Mouse (Mus musculus) layer of hippocampus, postnatal 10 days (tissue): ENCODE measurements at regions not wholly inside any gene's neighbourhood (a gene's known extent, or its start where the extent isn't known, plus 50 kb on each side); places are given as distances from the start of the nearest gene placed in this dataset.
A peak's percentile ranks its signal among the peaks of the same experiment; 100 is the strongest.

Experiments used
- DNase-seq, 2 experiments: peaks; one replicate each; pipeline ENCODE4 v3.0.0; 2021; ENCODE audit warnings: low spot score in 2 of 2

DNA sequence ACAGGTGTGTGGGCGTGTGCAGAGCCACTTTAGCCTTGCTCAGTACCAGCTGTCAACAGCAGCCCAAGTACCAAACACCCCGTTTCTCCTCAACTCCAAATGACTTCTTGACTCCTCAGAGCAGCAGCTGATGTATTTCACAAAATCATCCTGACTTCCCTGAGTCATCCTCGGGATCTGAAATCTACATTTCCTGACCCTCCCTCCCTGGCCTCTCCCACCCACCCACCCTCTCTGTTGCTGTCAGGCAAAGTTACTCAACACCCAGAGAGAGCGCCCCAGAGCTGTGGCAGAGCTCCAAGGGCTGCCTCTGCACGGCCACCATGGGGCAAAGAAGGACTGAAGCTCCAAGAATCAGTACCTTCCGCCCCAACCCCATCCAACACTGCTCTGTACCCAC, 83.5 kb upstream of the Cyp1b1 start:
- no peak for DNase-seq

DNA sequence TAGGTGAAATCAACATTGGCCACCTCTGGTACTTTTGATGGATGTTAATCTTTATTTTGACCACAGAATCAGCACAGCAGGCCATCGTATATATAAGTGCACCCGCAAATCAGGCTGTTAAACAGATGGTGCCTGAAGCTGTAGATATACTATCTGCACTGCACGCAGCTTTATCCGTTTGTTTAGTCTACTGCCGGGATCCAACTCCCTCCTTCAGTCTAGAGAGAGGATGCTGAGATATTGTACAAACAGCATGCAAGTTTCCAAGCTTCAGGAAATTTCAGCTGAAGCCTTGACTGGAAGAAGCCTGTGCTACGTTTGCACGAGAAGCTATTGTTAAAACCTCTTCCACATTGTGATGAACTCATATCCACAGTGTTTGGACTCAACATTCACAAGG, 75.3 kb upstream of the Cyp1b1 start:
- DNase-seq, result no peak

DNA sequence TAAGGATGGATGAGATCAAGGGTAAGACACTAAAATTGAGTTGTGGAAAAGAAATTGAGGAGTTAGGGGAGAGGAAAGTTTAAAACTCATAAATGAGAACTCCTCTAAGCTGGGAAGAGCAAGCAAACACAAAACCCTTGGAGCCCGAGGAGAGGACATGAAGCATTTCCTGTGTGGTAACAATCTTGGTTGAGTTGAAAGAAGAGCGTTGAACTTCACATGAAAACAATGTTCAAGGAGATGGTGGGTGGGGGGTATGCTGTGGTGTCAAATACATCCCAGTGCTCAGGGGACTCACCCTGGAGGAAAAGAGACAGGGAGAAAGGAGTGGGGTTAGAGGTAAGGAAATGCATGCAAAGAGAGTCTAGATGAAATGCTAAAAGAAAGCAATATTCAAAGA, 72.3 kb upstream of the Cyp1b1 start:
- DNase-seq, result no peak

DNA sequence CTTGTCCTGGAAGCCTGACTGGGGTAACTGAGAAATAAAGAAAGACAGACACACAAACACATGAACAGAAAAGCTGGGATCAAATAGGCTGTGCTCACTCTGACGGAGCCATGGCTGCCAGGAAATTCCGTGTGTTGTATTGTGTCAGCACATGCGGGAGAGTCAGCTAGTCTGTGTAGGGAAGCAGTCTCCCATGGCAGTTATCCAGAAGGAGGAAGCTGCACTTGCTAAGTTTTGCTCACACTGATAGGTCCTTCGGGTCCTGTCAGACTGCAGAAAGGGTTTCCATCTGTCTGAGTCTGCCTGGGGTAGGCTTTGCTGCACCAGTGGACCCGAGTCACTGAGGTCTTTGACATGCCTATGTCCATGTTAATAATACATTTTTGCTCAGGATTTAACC, 71.8 kb upstream of the Cyp1b1 start:
- DNase-seq, result peak in 1 of 2 experiments; percentile 13

DNA sequence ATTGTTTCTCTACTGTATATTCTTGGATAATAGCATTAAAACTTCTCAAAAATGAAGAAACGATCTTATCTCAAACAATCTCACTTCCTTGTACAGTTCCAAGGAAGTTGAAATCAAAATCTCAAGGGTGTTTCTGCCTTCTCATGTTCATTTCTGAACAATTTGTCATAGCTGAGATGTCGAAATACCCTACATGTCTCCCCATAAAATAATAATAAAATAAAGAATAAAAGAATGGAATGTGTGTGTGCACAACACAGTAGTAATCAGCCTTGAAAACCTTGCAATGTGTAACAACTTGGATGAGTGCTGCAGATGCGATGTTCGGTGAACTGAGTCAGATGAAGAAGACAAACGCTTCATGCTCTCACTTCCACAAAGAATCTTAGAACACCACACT, 71.4 kb upstream of the Cyp1b1 start:
- DNase-seq, result no peak

DNA sequence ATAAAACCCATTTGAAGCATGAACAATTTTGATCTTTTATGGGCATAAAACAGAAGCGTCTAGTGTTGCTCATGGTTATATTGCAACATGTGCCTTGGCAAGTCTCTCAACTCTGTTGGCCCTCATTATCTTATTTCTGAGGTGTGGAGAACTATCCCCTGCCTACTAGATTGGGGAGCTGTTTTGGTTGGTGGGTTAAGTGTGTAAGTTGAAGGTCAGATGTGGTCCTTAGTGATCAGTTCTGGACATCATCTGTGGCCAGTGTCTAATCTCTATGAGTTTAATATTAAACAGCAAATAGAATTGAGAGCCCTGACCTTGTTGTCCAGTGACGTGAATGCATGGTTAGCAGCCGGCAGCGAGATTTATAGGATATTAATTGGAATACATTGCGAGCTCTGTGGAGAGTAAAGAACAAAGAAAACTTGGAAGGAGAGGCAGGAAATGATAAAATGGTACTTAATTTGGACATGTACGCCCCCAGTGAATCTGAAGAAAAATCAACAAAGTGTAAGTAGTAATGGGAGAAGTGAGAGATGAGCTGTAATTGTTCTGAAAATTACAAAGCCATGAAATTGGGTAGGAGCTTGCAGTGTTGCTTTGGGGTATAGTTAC, 69.5 kb upstream of the Cyp1b1 start:
- no peak for DNase-seq

DNA sequence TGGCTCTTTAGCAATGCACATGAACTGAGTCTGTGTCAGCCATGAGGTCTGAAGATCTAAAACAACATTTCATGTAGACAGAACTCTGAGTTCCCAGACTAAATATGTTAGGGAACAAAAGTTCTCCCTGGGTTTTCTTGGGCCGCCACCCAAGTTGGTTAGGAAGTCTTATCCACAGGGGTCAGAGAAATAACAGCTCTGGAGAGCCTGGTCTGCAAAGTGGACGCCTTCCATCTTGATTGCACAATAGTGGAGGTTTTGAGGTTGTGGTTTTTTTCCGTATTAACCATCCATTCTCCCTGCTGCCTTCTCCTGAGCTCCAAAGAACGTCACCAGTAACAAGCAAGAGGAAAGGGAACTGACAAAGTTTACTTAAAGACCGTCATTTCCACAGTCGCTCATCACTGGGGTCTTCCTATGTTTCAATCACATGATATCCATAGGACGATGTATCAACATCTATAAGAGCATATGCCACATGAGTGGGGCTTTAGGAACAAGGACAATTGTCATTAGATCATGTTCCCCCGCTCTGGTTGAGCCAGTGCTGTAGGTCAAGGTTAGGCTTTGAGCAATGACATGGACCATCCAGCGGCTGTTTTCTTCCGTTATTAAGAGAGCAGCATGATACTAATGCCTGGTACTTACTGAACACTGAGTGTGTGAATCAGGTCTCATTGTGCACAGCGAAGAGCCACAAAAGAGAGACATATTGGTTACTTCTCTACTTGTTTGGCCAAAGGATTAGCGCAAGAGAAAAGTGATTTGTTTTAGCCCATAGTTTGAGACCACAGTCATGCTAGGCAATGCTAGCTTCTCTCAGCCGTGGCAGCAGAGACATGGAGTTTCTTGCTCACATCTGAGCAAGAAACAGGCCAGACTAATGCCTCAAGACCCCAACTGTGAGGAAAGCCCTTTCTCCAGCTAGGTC, 67.1 kb upstream of the Cyp1b1 start:
- no peak for DNase-seq

DNA sequence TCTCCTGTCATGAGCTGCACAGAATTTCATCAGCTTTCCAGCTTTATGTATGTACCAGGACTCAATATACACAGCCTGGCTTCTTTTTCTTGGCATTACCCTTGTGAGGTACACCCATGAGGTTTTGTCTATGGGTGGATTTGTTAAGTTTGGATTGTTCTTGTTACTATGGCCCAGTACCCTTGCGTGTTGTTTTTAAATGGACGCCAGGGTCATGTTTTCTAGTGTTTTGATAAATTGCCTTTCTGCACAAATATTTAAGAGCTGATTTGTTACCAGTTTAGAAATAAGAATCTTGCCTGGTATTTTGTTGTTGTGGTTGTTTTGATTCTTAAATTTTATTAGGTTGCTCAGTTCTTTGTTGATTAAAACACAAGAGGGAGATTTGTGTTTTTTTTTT, 66.4 kb upstream of the Cyp1b1 start:
- DNase-seq, result no peak

DNA sequence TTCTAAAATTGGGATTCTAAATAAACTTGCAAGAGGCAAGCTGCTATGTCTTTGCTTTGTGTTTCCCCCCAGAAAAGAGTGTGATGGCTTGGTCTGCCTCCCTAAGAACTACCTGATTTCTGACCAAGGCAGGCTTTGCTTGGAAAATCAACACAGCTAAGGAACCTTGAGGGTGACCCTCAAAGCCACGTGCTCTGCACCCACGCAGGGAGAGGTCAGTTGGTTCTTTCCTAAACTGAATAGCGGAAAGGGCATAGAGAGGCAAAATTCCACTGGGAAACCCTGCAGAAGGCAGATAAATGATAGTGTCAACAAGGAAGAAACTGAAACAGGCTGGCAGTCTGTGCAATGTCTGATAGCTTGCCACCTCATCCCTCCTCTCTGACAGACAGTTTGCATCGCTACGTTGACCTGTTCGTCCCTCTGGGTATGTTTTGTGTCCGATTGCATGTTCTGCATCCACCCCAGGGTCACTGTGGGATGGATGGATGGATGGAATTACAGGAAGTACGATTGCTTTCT, 63.1 kb upstream of the Cyp1b1 start:
- DNase-seq, result no peak

DNA sequence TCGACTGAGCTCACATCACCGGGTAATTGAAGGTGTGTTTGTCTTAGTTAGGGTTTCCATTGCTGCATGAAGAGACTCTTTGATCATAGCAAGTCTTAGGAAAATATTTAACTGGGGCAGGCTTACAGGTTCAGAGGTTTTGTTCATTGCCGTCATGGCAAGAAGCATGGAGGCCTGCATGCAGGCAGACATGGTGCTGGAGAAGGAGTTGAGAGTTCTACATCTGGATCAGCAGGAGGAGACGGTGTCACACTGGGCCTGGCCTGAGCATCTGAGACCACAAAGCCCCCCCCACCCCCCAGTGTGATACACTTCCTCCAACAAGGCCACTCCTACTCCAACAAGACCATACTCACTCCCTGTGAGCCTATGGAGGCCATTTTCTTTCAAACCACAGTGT, 61.3 kb upstream of the Cyp1b1 start:
- no peak for DNase-seq

DNA sequence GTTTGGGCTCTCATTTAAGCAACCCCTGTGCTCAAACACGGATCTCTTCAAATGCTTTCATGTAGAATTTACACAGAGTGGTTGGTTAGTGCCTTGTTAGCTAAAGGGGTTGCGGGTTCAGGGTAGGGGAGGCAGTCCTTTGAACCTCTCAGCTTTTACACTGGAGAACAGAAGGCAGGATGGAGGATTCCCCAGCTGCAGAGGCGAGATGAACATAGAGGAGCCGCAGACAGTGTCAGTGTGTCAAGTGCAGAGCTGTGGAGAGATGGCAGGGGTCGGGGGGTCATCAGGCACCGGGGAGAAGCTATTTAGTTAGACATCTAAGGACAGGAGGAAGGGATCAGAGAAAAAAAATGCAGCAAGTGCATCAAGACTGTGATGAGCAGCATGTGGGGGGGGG, 60.4 kb upstream of the Cyp1b1 start:
- no peak for DNase-seq

DNA sequence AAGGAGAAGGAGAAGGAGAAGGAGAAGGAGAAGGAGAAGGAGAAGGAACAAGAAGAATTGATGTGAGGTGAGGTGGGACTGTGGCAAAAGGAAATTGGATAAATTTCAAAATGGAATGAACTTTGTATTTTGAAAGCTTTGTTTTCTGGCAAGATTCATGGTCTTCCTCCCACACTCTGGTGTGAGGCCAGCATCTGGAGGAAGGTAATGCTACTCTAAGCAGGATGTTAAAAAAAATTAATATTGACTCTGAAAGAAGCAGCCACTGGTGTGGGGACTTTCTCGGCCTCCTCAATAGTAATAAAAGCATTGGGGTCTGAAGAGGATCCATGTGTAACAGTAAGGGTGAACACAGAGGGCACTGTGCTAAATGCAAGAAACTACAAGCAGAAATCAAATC, 59.4 kb upstream of the Cyp1b1 start:
- DNase-seq, result no peak

DNA sequence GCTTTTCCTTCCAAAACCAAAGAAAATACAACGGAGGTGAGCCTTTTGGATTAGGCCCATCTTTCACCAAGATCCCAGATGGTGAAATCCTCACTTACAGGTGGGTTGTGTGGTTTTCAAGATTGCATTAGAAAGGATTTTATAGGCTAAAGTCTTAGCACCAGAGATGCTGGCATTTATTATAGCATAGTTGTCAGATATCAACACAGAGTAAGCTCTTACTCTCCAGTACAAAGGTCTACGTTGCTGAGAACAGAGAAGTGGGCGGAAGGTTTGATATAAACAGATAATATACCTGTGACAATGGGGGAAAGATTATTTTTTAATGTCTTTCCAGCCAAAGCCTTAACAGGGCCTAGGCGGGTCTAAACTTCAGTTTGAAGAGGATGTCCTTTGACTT, 57.4 kb upstream of the Cyp1b1 start:
- DNase-seq, result no peak

DNA sequence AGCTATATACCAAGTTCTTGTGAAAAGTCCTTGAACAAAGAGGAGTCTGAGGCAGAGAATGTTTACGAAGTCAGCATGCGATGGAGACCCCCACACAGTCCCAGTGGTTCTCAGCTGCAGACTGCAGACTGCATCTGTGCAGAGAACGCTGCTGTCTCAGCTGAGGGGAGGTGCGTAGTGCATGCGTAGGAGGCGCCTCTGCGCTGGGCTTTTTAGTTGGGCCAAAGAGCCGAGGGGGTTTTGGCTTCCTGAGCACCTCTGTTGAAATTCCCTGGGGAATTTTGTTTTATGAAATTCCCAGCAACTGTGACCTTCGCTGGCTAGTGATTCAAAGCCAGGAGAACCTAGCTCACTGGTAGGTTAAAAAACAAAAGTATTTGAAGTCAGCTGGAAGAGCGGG, 56.9 kb upstream of the Cyp1b1 start:
- no peak for DNase-seq

DNA sequence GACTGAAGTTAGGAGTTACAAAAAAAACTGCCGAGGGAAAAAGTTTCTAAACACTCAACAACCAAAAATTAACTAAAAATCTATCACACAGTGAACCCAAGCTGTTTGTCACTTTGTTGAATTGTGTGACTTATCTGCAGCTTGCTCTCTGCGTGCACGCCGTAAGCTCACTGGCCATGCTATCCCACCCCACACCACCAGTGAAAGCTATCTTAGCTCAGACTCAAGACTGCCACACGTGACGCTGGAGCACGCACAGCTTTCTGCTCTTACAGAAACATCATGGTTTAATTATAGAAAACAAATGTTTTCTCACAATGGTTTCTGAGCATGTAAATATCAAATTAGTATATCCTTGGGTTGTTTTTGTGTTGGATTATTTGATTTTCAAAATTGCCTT, 56.0 kb upstream of the Cyp1b1 start:
- no peak for DNase-seq

DNA sequence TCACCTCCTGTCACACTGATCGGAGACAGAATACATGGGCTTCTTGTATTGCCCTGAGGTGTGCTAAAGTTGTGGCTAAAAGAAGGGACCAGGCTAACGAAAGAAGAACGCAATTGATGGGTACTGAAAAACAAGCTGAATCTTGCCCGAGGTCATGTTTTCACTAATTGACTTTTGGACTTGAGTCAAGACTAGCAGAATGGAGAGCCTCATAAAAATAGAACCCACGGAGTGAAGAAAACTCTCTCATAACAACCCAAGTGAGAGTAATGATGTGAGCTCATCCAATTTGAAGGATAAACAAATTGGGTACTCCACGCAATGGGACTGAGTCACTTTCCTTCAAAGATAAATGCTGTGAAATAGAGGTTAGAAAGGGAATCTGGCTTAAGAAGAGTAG, 55.0 kb upstream of the Cyp1b1 start:
- no peak for DNase-seq

DNA sequence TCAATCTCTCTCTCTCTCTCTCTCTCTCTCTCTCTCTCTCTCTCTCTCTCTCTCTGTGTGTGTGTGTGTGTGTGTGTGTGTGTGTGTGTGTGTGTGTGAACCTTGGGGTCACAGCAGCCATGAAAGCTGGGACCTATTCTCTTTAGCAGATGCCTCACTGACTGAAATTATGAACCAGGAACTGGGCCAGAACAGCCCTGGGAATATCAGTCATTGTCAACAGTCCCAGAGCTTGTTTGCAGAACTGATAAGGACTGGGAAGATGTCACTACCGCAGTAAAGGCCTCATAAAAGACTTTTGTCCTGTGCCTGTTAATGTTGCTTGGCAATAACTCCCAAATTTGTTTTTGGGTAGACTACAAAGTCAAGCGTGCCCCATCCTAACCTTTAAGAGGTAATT, 53.2 kb upstream of the Cyp1b1 start:
- no peak for DNase-seq

DNA sequence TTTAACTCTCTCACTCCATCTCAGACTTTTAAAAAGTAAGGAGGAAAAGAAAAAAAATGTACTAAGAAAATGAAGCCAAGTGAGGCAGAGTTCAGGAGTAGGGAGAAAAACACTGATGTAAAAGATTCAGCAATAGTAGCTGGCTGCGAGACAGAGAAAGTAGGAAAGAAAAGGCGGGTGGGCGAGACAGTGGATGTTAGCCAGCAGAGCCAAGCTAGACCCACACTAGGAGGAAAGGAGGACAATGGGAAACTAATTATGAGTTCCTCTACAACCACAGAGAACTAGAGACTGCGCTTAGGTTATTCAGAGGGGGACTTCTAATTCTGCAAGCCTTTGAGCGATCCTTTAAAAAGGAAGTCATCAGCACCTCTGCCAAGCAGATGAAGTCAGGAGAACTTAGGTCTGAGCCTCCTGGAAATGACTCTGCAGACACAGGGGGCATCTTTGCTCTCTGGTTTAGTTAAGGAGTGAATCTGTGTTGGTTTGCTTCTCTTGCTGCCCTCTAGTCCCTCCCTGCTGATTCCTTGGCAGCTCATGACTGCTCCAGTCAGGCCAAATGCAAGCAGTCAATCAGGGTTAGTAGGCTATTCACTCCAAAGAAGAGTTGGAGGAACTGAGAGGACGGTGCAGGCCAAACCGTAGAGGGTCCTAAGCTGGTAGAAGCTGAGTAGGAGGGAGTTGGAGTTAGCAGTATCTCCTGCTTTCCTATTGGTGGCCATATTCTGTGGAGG, 50.4 kb upstream of the Cyp1b1 start:
- DNase-seq, result no peak
